Mouse (Mus musculus) hindbrain, embryonic 13.5 days (tissue): ENCODE results near the gene Fam240a. TPM values are rescaled to one million over a fixed set of nuclear protein-coding genes. Genes with fewer than 3 reads are reported as not detected.

ENCODE experiments used
- ATAC-seq: fragments of 200-750 bp; cut with Nextera tagmentation; 2 replicates; pipeline ENCODE4 v1.8.0; 2017; ENCODE audit warnings: moderate TSS enrichment; ENCODE audit not compliant: low FRiP score
- H3K27ac ChIP-seq: fragments of 300-500 bp; sonication (generic); 2 replicates; pipeline ENCODE4 v1.5.1; 2015; ENCODE audit warnings: inconsistent platforms, mild to moderate bottlenecking, moderate library complexity
- H3K27me3 ChIP-seq: fragments of 300-500 bp; sonication (generic); 2 replicates; pipeline ENCODE4 v1.6.1; 2015; ENCODE audit warnings: mild to moderate bottlenecking, inconsistent platforms
- H3K36me3 ChIP-seq: fragments of 300-500 bp; sonication (generic); 2 replicates; pipeline ENCODE4 v1.6.1; 2015; ENCODE audit warnings: mild to moderate bottlenecking, inconsistent platforms
- H3K4me1 ChIP-seq: fragments of 300-500 bp; sonication (generic); replicated peaks from 2 replicates; pipeline ENCODE4 v1.6.1; 2015; ENCODE audit warnings: inconsistent platforms
- H3K4me2 ChIP-seq: fragments of 300-500 bp; sonication (generic); 2 replicates; pipeline ENCODE4 v1.6.1; 2015; ENCODE audit warnings: inconsistent platforms, mild to moderate bottlenecking, moderate library complexity
- H3K4me3 ChIP-seq: fragments of 300-500 bp; sonication (generic); 2 replicates; pipeline ENCODE4 v1.5.1; 2015; ENCODE audit warnings: mild to moderate bottlenecking, inconsistent platforms
- H3K9ac ChIP-seq: fragments of 300-500 bp; sonication (generic); 2 replicates; pipeline ENCODE4 v1.6.1; 2015; ENCODE audit warnings: mild to moderate bottlenecking, inconsistent platforms
- H3K9me3 ChIP-seq: fragments of 300-500 bp; sonication (generic); 2 replicates; pipeline ENCODE4 v1.6.1; 2016; ENCODE audit warnings: inconsistent platforms
- WGBS: fragments of 180-500 bp; shearing (Covaris S2); methylation state at CpG from one replicate; pipeline ENCODE4 v1.1.7; 2015; 5-methylcytosine and 5-hydroxymethylcytosine counted together
- polyA plus RNA-seq: library from polyadenylated mRNA; unstranded; fragments of >200 nt; fragmentation: Nextera tagmentation; extraction: Ambion mirVana; gene quantifications from 2 replicates; pipeline ENCODE4 v1.2.1, GENCODE M21; 2015

Fam240a gene
- polyA plus RNA-seq, 1 experiment from 2014 or later: not detected

DNA sequence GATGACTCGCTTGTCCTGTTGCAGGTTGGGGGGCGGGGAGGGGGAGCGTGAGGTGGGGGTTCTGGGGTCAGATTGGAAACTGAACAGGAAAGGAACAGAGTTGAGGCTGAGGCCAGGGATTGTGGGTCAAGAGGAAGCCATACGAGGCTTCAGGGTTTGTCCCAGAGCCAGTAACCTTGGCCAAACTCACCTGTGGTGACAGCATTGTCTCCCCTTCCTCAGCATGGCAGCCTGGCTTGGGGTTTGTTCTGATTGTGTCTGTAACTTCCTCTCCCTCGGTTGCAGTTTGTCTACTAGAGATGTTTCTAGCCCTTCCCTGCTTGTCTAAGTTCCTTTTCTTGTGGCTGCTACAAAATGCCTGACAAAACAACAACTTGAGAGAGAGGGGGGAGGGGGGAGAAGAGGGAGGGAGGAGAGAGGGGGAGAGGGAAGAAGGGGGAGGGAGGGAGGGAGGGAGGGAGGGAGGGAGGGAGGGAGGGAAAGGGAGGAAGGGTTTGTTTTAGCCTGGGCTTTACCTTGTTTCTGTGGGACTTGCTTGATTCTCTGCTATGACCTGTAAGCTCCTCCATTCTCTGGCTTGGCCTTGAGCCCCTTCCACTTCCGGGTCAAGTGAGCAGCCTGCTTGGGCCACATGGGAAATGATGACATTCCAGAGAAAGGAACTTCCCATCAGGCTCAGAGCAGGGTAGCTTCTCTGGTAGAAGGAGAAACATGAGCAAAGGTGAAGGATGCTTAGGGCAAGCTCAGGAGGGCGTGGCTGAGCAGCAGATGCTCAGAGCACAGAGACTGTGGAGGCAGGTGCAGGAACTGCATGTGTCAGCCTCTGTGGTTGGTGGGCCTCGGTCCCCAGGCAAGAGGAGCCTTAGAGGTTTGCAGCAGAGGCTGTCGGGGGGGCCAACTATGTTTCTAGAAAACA is 29.0 kb downstream of the Fam240a start:
- no peak overlapping the region for H3K4me2 ChIP-seq
- ATAC-seq: no peak
- WGBS: 64% methylated on average over 9 of the region's 9 CpGs
- H3K27ac ChIP-seq: no peak overlapping the region
- no peaks in the 10 kb centered on the region for H3K36me3 ChIP-seq
- peaks cover 24% of the 10 kb centered on the region; the same call in 1 of the 2 replicates for H3K27me3 ChIP-seq
- no peak overlapping the region for H3K4me3 ChIP-seq
- no peak overlapping the region for H3K9ac ChIP-seq
- H3K9me3 ChIP-seq: no peaks in the 10 kb centered on the region
- H3K4me1 ChIP-seq: 0 out of 2 replicates have a peak, but pooled peaks cover 3% of the 10 kb centered on the region

DNA sequence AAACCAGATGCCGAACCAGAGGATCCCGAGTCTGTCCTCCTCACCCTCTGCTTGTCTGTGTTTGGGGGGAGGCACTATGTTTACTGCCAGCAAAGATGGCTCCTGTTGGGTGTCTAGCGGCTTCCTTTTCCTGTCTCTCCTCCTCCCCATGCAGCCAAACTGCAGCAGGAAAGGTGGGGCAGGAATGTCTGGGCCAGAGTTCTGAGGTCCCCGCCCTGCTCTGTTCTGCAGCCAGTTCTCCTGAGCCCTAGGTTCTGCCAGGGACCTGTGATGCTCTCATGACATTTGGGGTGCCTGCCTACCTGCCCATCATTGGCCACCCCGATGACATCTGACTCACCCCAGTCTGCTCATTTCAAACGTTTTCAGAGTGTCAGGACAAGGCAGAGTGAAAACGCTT is 34.7 kb downstream of the Fam240a start:
- H3K9ac ChIP-seq: no peak overlapping the region
- H3K9me3 ChIP-seq: no peaks in the 10 kb centered on the region
- no peak overlapping the region for H3K27ac ChIP-seq
- H3K36me3 ChIP-seq: no peaks in the 10 kb centered on the region
- peaks cover 64% of the 10 kb centered on the region for H3K27me3 ChIP-seq
- WGBS: 76% methylated on average over 7 of the region's 7 CpGs
- H3K4me1 ChIP-seq: peaks cover 20% of the 10 kb centered on the region
- no peak overlapping the region for H3K4me2 ChIP-seq
- no peak for ATAC-seq
- no peak overlapping the region for H3K4me3 ChIP-seq

GRCm38 (mm10) chr9:110880772-110881171 is 35.9 kb downstream of the Fam240a start:
- WGBS: 74% methylated on average over 4 of the region's 4 CpGs
- H3K4me1 ChIP-seq: peaks cover 20% of the 10 kb centered on the region
- H3K9me3 ChIP-seq: no peaks in the 10 kb centered on the region
- no peak for ATAC-seq
- no peak overlapping the region for H3K27ac ChIP-seq
- no peak overlapping the region for H3K9ac ChIP-seq
- peaks cover 69% of the 10 kb centered on the region for H3K27me3 ChIP-seq
- no peaks in the 10 kb centered on the region for H3K36me3 ChIP-seq
- peak overlapping the region; percentile 89 for H3K4me2 ChIP-seq
- peak overlapping the region; percentile 52 for H3K4me3 ChIP-seq

DNA sequence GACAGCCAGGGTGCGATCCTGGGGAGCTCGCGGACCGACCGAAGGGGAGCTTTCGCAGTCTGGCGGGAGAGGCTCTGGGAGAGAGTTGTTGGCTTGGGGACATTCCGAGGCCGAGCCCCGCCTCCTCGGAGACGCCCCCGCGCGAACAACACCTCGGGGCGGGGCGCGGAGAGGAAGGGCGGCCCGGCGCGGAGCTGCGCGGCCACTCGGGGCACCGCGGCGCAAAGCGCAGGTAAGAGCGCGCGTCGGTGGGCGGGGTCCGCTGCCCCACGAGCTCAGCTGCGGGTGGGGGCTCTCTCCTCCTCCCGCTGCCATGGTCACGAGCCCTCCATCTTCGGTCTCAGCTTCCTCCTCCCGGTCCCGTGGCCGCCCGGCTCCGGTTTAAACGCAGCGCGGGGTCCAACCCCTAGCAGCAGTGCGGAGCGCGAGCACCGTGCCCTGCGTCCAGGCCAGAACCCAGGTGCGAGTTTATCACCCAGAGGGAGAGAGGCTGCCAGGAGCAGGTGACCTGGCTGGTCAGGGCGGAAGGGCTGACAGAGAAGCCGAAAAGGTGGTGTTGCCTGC is 36.6 kb downstream of the Fam240a start, which contains the start of gene Tmie:
TSS of gene Tmie (minus strand) at position 116 of the 564 bp plus-strand sequence.
- Histone ChIP-seq H3K9me3 (no peaks in the 10 kb centered on the region), H3K27ac (no peak within 1 kb of the TSS), H3K4me2 (peak within 1 kb of the TSS; percentile 89), H3K9ac (peak within 1 kb of the TSS; percentile 69), H3K4me3 (peak within 1 kb of the TSS; percentile 52), H3K4me1 (peaks cover 26% of the 10 kb centered on the region), H3K36me3 (no peaks in the 10 kb centered on the region), H3K27me3 (peaks cover 65% of the 10 kb centered on the region)
- WGBS: 1% methylated on average over 57 of the region's 57 CpGs
- ATAC-seq: 0 out of 2 replicates have a peak, but pooled peaks have one; percentile 25

GRCm38 (mm10) chr9:110879191-110879920 is 37.3 kb downstream of the Fam240a start, which contains the start of gene Als2cl:
Gene Als2cl, plus strand, starts transcription at chr9:110879870.
- ATAC-seq: no peak
- WGBS: 13% methylated on average over 12 of the region's 12 CpGs
- H3K4me2 ChIP-seq: peak within 1 kb of the TSS; percentile 89
- peaks cover 65% of the 10 kb centered on the region for H3K27me3 ChIP-seq
- peak within 1 kb of the TSS; percentile 52 for H3K4me3 ChIP-seq
- H3K4me1 ChIP-seq: peaks cover 34% of the 10 kb centered on the region
- no peak within 1 kb of the TSS for H3K27ac ChIP-seq
- H3K9ac ChIP-seq: peak within 1 kb of the TSS; percentile 69
- no peaks in the 10 kb centered on the region for H3K9me3 ChIP-seq
- H3K36me3 ChIP-seq: no peaks in the 10 kb centered on the region

- Histone ChIP-seq H3K4me2 (no peak overlapping the region), H3K27ac (no peak overlapping the region), H3K4me3 (no peak overlapping the region), H3K27me3 (peaks cover 75% of the 10 kb centered on the region), H3K9me3 (no peaks in the 10 kb centered on the region), H3K36me3 (no peaks in the 10 kb centered on the region), H3K4me1 (peaks cover 44% of the 10 kb centered on the region), H3K9ac (no peak overlapping the region)
- no peak for ATAC-seq
- WGBS: 88% methylated on average over 5 of the region's 5 CpGs
Observed at GRCm38 (mm10) chr9:110877888-110878287, 38.8 kb downstream of the Fam240a start.

DNA sequence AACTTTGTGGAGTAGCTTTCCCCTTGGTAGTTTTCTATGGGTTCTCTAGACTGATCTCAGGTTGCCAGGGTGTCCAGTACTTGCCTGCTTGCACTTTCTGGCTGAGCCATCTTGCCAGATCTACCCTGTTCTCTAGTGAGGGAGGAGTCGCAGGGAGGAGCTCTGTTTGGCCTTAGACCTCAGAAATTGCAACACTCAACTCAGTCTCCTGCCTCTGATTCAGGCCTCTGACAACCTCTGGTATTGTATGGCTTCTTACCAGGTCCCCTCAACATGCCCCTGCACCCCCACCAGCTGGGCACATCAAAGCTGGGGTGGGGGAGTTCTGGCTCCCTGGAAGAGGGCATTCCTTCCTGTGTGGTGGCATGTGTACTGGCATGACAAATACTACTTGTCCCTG is 39.3 kb downstream of the Fam240a start:
- ATAC-seq: no peak
- Histone ChIP-seq H3K9ac (no peak overlapping the region), H3K27me3 (peaks cover 77% of the 10 kb centered on the region), H3K4me1 (peaks cover 44% of the 10 kb centered on the region), H3K9me3 (no peaks in the 10 kb centered on the region), H3K36me3 (no peaks in the 10 kb centered on the region), H3K4me2 (no peak overlapping the region), H3K4me3 (no peak overlapping the region), H3K27ac (no peak overlapping the region)
- WGBS: 95% methylated on average over 1 of the region's 1 CpGs

DNA sequence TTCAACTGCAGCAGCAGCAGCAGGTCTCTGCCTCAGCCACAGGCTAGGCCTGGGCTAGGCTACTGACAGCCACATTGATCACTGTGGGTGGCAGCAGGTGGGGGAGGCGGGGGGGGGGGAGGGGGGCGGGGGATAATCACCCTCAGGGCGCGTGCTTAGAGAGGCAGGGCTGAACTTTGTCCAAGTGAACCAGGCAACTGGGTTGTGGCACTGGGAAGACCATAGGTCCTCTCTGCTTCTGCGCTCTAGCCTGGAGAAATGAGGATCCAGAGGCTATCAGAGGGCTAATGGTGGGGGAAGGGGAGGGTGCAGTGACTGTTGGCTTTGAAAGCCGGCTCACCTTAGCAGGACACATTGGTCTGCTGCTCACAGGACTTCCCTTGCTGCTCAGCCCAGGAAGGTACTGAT is 41.4 kb downstream of the Fam240a start:
- ATAC-seq: peak; percentile 23
- Histone ChIP-seq H3K27ac (peak overlapping the region; percentile 66), H3K4me2 (no peak overlapping the region), H3K36me3 (no peaks in the 10 kb centered on the region), H3K9me3 (no peaks in the 10 kb centered on the region), H3K4me1 (peaks cover 37% of the 10 kb centered on the region), H3K4me3 (no peak overlapping the region), H3K27me3 (peaks cover 66% of the 10 kb centered on the region), H3K9ac (0 out of 2 replicates have a peak overlapping the region, but pooled peaks have one; percentile 2)
- WGBS: 18% methylated on average over 4 of the region's 6 CpGs

GRCm38 (mm10) chr9:110874660-110875191 is 41.9 kb downstream of the Fam240a start:
- no peak overlapping the region for H3K4me3 ChIP-seq
- H3K9me3 ChIP-seq: no peaks in the 10 kb centered on the region
- no peaks in the 10 kb centered on the region for H3K36me3 ChIP-seq
- peaks cover 61% of the 10 kb centered on the region for H3K27me3 ChIP-seq
- ATAC-seq: peak; percentile 59
- H3K4me1 ChIP-seq: peaks cover 32% of the 10 kb centered on the region
- WGBS: 8% methylated on average over 3 of the region's 3 CpGs
- H3K27ac ChIP-seq: peak overlapping the region; percentile 66
- peak overlapping the region; percentile 60; the same call in 1 of the 2 replicates for H3K4me2 ChIP-seq
- 0 out of 2 replicates have a peak overlapping the region, but pooled peaks have one; percentile 2 for H3K9ac ChIP-seq

GRCm38 (mm10) chr9:110873681-110874659 is 42.7 kb downstream of the Fam240a start:
- H3K4me3 ChIP-seq: peak overlapping the region; percentile 38
- no peaks in the 10 kb centered on the region for H3K36me3 ChIP-seq
- peaks cover 53% of the 10 kb centered on the region for H3K27me3 ChIP-seq
- no peaks in the 10 kb centered on the region for H3K9me3 ChIP-seq
- peak overlapping the region; percentile 71 for H3K9ac ChIP-seq
- peak; percentile 70 for ATAC-seq
- H3K4me1 ChIP-seq: peaks cover 24% of the 10 kb centered on the region
- H3K4me2 ChIP-seq: peak overlapping the region; percentile 60
- whole genome bisulfite sequencing: 6% methylated on average over 40 of the region's 40 CpGs
- H3K27ac ChIP-seq: peak overlapping the region; percentile 66

DNA sequence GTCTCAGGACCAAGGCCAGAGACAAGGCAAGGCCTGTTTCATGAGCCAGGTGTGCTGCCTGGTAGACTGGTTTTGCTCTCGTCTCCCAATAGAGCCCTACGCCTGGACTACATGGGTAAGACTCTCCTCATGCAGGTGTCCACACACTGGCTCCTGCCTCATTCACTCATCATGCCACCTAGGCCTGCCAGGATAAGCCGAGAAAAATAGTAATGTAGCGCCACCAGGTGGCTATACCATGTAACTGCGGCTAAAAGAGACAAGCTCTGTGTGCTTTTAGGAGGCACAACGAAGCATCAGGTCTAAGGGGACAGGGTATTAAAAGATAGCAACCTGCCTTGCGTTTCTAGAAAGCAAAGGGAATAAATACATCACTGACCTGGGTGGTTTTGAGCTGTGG is 45.6 kb downstream of the Fam240a start:
- ATAC-seq: no peak
- no peaks in the 10 kb centered on the region for H3K36me3 ChIP-seq
- no peak overlapping the region for H3K27ac ChIP-seq
- peaks cover 28% of the 10 kb centered on the region for H3K27me3 ChIP-seq
- no peak overlapping the region for H3K9ac ChIP-seq
- H3K9me3 ChIP-seq: no peaks in the 10 kb centered on the region
- H3K4me3 ChIP-seq: no peak overlapping the region
- 23% methylated on average over 7 of the region's 7 CpGs for WGBS
- no peak overlapping the region for H3K4me2 ChIP-seq
- H3K4me1 ChIP-seq: peaks cover 24% of the 10 kb centered on the region
